Mouse (Mus musculus) stomach, embryonic 16.5 days (tissue): ENCODE measurements around the gene Odf2. TPM values are rescaled to one million over a fixed set of nuclear protein-coding genes. Genes with fewer than 3 reads are reported as not detected.

Experiments used
- ATAC-seq: fragments of 200-750 bp; cut with Nextera tagmentation; 2 replicates; pipeline ENCODE4 v1.8.0; 2017; ENCODE audit warnings: moderate number of reproducible peaks, moderate TSS enrichment; ENCODE audit not compliant: insufficient read depth, low FRiP score
- H3K27ac ChIP-seq: fragments of 300-500 bp; sonication (generic); 2 replicates; pipeline ENCODE4 v1.5.1; 2014; ENCODE audit warnings: low read length
- H3K27me3 ChIP-seq: fragments of 300-500 bp; sonication (generic); 2 replicates; pipeline ENCODE4 v1.6.1; 2014; ENCODE audit warnings: low read length, control low read depth, mixed read lengths; ENCODE audit not compliant: control insufficient read depth, insufficient read depth
- H3K36me3 ChIP-seq: fragments of 300-500 bp; sonication (generic); 2 replicates; pipeline ENCODE4 v1.6.1; 2014; ENCODE audit warnings: low read length; ENCODE audit not compliant: control insufficient read depth, insufficient read depth
- H3K4me1 ChIP-seq: fragments of 300-500 bp; sonication (generic); 2 replicates; pipeline ENCODE4 v1.6.1; 2014; ENCODE audit warnings: low read length, control low read depth, mixed read lengths; ENCODE audit not compliant: control insufficient read depth, insufficient read depth
- H3K4me2 ChIP-seq: fragments of 300-500 bp; sonication (generic); 2 replicates; pipeline ENCODE4 v1.6.1; 2014; ENCODE audit warnings: low read depth, low read length, mixed read lengths
- H3K4me3 ChIP-seq: fragments of 300-500 bp; sonication (generic); replicated peaks from 2 replicates; pipeline ENCODE4 v1.5.1; 2014; ENCODE audit warnings: mild to moderate bottlenecking, low read length
- H3K9ac ChIP-seq: fragments of 300-500 bp; sonication (generic); 2 replicates; pipeline ENCODE4 v1.6.1; 2014; ENCODE audit warnings: low read length
- H3K9me3 ChIP-seq: fragments of 300-500 bp; sonication (generic); replicated peaks from 2 replicates; pipeline ENCODE4 v1.6.1; 2016; ENCODE audit warnings: low read length, control low read depth; ENCODE audit not compliant: control insufficient read depth
- WGBS: fragments of 180-500 bp; shearing (Covaris S2); extraction: QIAGEN DNeasy Blood & Tissue Kit; methylation state at CpG from one replicate; pipeline ENCODE4 v1.1.7; 2014; 5-methylcytosine and 5-hydroxymethylcytosine counted together
- polyA plus RNA-seq: library from polyadenylated mRNA; unstranded; fragments of >200 nt; fragmentation: Nextera tagmentation; extraction: Ambion mirVana; gene quantifications from 2 replicates; pipeline ENCODE4 v1.2.1, GENCODE M21; 2015

Gene Odf2
- polyA plus RNA-seq, 1 experiment from 2014 or later = 50.9 TPM

DNA sequence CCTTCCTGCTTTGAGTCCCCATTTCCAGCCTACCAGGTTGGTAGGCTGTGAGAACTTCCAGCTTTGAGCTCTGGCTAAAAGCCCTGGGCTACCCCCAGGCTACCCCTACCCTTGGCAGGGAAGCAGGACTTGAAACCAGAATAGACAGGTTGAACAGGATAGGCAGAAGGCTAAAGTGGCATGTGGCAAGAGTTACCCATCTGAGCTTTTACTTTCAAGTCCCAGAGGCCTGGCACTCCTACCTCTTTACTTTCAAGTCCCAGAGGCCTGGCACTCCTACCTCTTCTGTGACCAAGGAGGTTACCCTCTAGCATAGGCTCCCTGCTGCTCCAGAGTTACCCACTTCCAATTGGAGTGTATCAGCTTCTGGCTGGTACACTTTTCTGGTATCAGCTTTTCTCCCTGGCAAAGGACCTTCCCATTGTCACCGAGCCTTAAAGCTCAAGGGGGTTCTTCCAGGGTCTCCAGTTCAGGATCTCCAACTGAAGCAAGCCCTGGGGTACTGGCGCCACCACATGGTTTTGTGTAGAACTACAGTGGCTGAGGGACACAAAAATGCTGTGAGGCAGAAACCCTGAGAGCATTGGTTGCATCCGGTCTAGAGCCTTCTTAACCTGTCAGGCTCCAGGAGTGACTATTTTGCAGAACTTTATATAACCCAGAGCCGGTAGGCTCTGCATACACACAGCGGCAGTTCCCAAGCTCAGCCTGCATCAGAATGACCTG, 30.1 kb upstream of the Odf2 start:
- Histone ChIP-seq H3K27ac (no peak overlapping the region), H3K4me1 (no peaks in the 10 kb centered on the region), H3K4me2 (no peak overlapping the region), H3K27me3 (no peaks in the 10 kb centered on the region), H3K36me3 (no peaks in the 10 kb centered on the region), H3K4me3 (no peak overlapping the region), H3K9me3 (no peaks in the 10 kb centered on the region), H3K9ac (no peak overlapping the region)
- WGBS = 6% methylated on average over 5 of the region's 5 CpGs
- no peak; the same call in 1 of the 2 replicates for ATAC-seq

- 71% methylated on average over 4 of the region's 4 CpGs for WGBS
- Histone ChIP-seq H3K4me2 (no peak overlapping the region), H3K27ac (no peak overlapping the region), H3K9ac (no peak overlapping the region), H3K4me1 (peaks cover 6% of the 10 kb centered on the region; the same call in 1 of the 2 replicates), H3K9me3 (no peaks in the 10 kb centered on the region), H3K27me3 (no peaks in the 10 kb centered on the region), H3K4me3 (no peak overlapping the region), H3K36me3 (no peaks in the 10 kb centered on the region)
- ATAC-seq = no peak
Observed at GRCm38 (mm10) chr2:29865125-29865524, 23.9 kb upstream of the Odf2 start.

GRCm38 (mm10) chr2:29868949-29869645, 19.9 kb upstream of the Odf2 start, which contains the start of gene Cercam:
TSS of gene Cercam (plus strand) at chr2:29869164.
- Histone ChIP-seq H3K4me2 (peak within 1 kb of the TSS; percentile 94), H3K27me3 (no peaks in the 10 kb centered on the region), H3K9ac (peak within 1 kb of the TSS; percentile 82), H3K36me3 (no peaks in the 10 kb centered on the region), H3K4me3 (peak within 1 kb of the TSS; percentile 69), H3K4me1 (peaks cover 6% of the 10 kb centered on the region; the same call in 1 of the 2 replicates), H3K27ac (peak within 1 kb of the TSS; percentile 82), H3K9me3 (no peaks in the 10 kb centered on the region)
- under 1% methylated on average over 39 of the region's 44 CpGs for WGBS
- peak; percentile 92 for ATAC-seq

GRCm38 (mm10) chr2:29869646-29870451, 19.2 kb upstream of the Odf2 start:
- Histone ChIP-seq H3K36me3 (no peaks in the 10 kb centered on the region), H3K9me3 (no peaks in the 10 kb centered on the region), H3K4me3 (peak overlapping the region; percentile 69), H3K27ac (peak overlapping the region; percentile 74), H3K9ac (peak overlapping the region; percentile 82), H3K4me2 (peak overlapping the region; percentile 94), H3K4me1 (peaks cover 6% of the 10 kb centered on the region; the same call in 1 of the 2 replicates), H3K27me3 (no peaks in the 10 kb centered on the region)
- ATAC-seq = peak; percentile 71
- 4% methylated on average over 17 of the region's 17 CpGs for WGBS

- Histone ChIP-seq H3K27me3 (no peaks in the 10 kb centered on the region), H3K4me1 (peaks cover 6% of the 10 kb centered on the region; the same call in 1 of the 2 replicates), H3K9me3 (no peaks in the 10 kb centered on the region), H3K36me3 (no peaks in the 10 kb centered on the region), H3K4me3 (no peak overlapping the region), H3K9ac (no peak overlapping the region), H3K27ac (no peak overlapping the region), H3K4me2 (no peak overlapping the region)
- ATAC-seq = no peak
- WGBS = 95% methylated on average over 10 of the region's 10 CpGs
Observed at GRCm38 (mm10) chr2:29872581-29873295, 16.3 kb upstream of the Odf2 start.

- Histone ChIP-seq H3K4me2 (no peak overlapping the region), H3K36me3 (no peaks in the 10 kb centered on the region), H3K27me3 (no peaks in the 10 kb centered on the region), H3K4me1 (peaks cover 6% of the 10 kb centered on the region; the same call in 1 of the 2 replicates), H3K4me3 (no peak overlapping the region), H3K27ac (no peak overlapping the region), H3K9me3 (no peaks in the 10 kb centered on the region), H3K9ac (no peak overlapping the region)
- WGBS = 87% methylated on average over 4 of the region's 4 CpGs
- no peak for ATAC-seq
Observed at GRCm38 (mm10) chr2:29873801-29874200, 15.2 kb upstream of the Odf2 start.

DNA sequence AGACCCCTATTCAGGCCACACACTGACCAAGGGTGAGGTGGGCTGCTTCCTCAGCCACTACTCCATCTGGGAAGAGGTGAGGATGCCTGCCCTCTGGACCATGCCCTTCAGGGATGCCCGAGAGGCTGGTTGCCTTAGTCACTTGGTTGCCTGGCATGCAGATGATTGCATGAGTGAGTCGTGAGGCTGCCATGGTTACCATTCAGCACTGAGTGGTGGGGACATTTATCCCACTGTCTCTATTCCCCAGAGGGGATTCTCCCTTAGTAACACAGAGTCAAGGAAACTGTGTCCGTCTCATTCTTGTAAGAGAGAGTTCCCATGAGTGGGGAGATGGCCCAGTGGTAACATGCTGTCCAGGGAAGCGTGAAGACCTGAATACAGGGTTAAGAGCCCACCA, 11.0 kb upstream of the Odf2 start:
- H3K36me3 ChIP-seq = peaks cover 13% of the 10 kb centered on the region
- H3K9ac ChIP-seq = no peak overlapping the region
- H3K27me3 ChIP-seq = no peaks in the 10 kb centered on the region
- no peaks in the 10 kb centered on the region for H3K4me1 ChIP-seq
- peaks cover 3% of the 10 kb centered on the region; the same call in 1 of the 2 replicates for H3K9me3 ChIP-seq
- 84% methylated on average over 4 of the region's 4 CpGs for whole genome bisulfite sequencing
- no peak overlapping the region for H3K4me2 ChIP-seq
- ATAC-seq = no peak
- H3K4me3 ChIP-seq = no peak overlapping the region
- no peak overlapping the region for H3K27ac ChIP-seq

DNA sequence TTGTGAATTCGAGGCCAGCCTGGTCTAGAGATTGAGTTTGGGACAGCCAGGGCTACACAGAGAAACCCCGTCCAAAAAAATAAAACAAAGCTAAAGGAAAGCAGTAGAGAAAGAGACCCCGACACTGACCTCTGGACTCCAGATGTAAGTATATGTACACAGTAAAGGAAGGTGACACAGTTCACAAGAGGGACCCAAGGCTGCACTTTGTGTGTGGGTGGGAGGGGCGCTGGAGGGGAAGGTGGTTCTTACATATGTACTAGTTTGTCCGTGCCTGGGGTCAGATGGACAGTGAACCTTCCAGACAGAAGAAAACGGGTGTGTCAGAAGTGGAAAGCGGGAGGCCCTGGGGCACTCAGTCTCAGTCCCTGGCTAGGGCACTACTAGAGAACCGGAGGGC, 9.8 kb upstream of the Odf2 start:
- no peak overlapping the region for H3K27ac ChIP-seq
- WGBS = 59% methylated on average over 8 of the region's 8 CpGs
- peaks cover 3% of the 10 kb centered on the region; the same call in 1 of the 2 replicates for H3K9me3 ChIP-seq
- H3K9ac ChIP-seq = no peak overlapping the region
- H3K27me3 ChIP-seq = no peaks in the 10 kb centered on the region
- no peak for ATAC-seq
- H3K4me1 ChIP-seq = no peaks in the 10 kb centered on the region
- H3K36me3 ChIP-seq = peaks cover 13% of the 10 kb centered on the region
- no peak overlapping the region for H3K4me3 ChIP-seq
- H3K4me2 ChIP-seq = no peak overlapping the region
